Mouse (Mus musculus) heart, embryonic 14.5 days (tissue): ENCODE measurements around the gene Ptrh1. TPM values are rescaled to one million over a fixed set of nuclear protein-coding genes. Genes with fewer than 3 reads are reported as not detected.
A peak's percentile ranks its signal among the peaks of the same experiment; 100 is the strongest.

Source experiments
- ATAC-seq: fragments of 200-750 bp; cut with Nextera tagmentation; 2 replicates; pipeline ENCODE4 v1.8.0; 2017; ENCODE audit warnings: low read depth, moderate TSS enrichment; ENCODE audit not compliant: insufficient number of reproducible peaks, insufficient read depth, low FRiP score
- H3K27ac ChIP-seq, 2 experiments: fragments of 200-500 bp in 1 of 2; fragments of 300-500 bp in 1 of 2; sonication (generic) in 1 of 2; replicated peaks in 1 of 2; 2 replicates each; pipeline ENCODE4 v1.5.1; 2012 to 2014; ENCODE audit warnings: low read depth in 2 of 2, low read length in 2 of 2, control low read depth in 1 of 2, mild to moderate bottlenecking in 1 of 2, mixed read lengths in 1 of 2; ENCODE audit not compliant: control insufficient read depth in 1 of 2, insufficient read depth in 1 of 2
- H3K27me3 ChIP-seq: fragments of 300-500 bp; sonication (generic); 2 replicates; pipeline ENCODE4 v1.6.1; 2014; ENCODE audit warnings: mild to moderate bottlenecking, low read length, control low read depth; ENCODE audit not compliant: control insufficient read depth, insufficient read depth
- H3K36me3 ChIP-seq: fragments of 300-500 bp; sonication (generic); 2 replicates; pipeline ENCODE4 v1.6.1; 2014; ENCODE audit warnings: mild to moderate bottlenecking, control low read depth, low read length, mixed read lengths; ENCODE audit not compliant: control insufficient read depth, insufficient read depth
- H3K4me1 ChIP-seq, 2 experiments: fragments of 200-500 bp in 1 of 2; fragments of 300-500 bp in 1 of 2; sonication (generic) in 1 of 2; 2 replicates each; pipeline ENCODE4 v1.6.1; 2012 to 2014; ENCODE audit warnings: low read length in 2 of 2, control low read depth in 1 of 2, mixed read lengths in 1 of 2; ENCODE audit not compliant: control insufficient read depth in 2 of 2, insufficient read depth in 2 of 2
- H3K4me2 ChIP-seq: fragments of 300-500 bp; sonication (generic); 2 replicates; pipeline ENCODE4 v1.6.1; 2014; ENCODE audit warnings: mild to moderate bottlenecking, low read length
- H3K4me3 ChIP-seq, 2 experiments: fragments of 200-500 bp in 1 of 2; fragments of 300-500 bp in 1 of 2; sonication (generic) in 1 of 2; 2 replicates each; pipeline ENCODE4 v1.5.1; 2012 to 2014; ENCODE audit warnings: low read length in 2 of 2, mild to moderate bottlenecking in 2 of 2, control low read depth in 1 of 2, low read depth in 1 of 2, moderate library complexity in 1 of 2; ENCODE audit not compliant: control insufficient read depth in 1 of 2, insufficient read depth in 1 of 2
- H3K9ac ChIP-seq: fragments of 300-500 bp; sonication (generic); 2 replicates; pipeline ENCODE4 v1.6.1; 2014; ENCODE audit warnings: mild to moderate bottlenecking, low read length
- H3K9me3 ChIP-seq: fragments of 300-500 bp; sonication (generic); 2 replicates; pipeline ENCODE4 v1.6.1; 2016; ENCODE audit warnings: low read length, control low read depth; ENCODE audit not compliant: control insufficient read depth
- WGBS: fragments of 180-500 bp; shearing (Covaris S2); extraction: QIAGEN DNeasy Blood & Tissue Kit; methylation state at CpG from one replicate; pipeline ENCODE4 v1.1.7; 2014; 5-methylcytosine and 5-hydroxymethylcytosine counted together
- polyA plus RNA-seq: library from polyadenylated mRNA; unstranded; fragments of >200 nt; fragmentation: Nextera tagmentation; extraction: Ambion mirVana; gene quantifications from 2 replicates; pipeline ENCODE4 v1.2.1, GENCODE M21; 2014

The Ptrh1 gene
- polyA plus RNA-seq, 1 experiment from 2014 or later: 3.6 TPM

GRCm38 (mm10) chr2:32779714-32780113, 4.1 kb downstream of the Ptrh1 start:
- H3K9ac ChIP-seq: no peak overlapping the region
- H3K36me3 ChIP-seq: no peaks in the 10 kb centered on the region
- no peak overlapping the region for H3K4me3 ChIP-seq
- no peak for ATAC-seq
- WGBS: 86% methylated on average over 6 of the region's 6 CpGs
- peaks cover 10 to 13% of the 10 kb centered on the region in 2 experiments for H3K4me1 ChIP-seq
- no peaks in the 10 kb centered on the region for H3K27me3 ChIP-seq
- H3K4me2 ChIP-seq: no peak overlapping the region
- no peaks in the 10 kb centered on the region for H3K9me3 ChIP-seq
- H3K27ac ChIP-seq: no peak overlapping the region

- Histone ChIP-seq H3K4me1 (peaks cover 3 to 4% of the 10 kb centered on the region in 2 experiments; a peak in 3 of 4 replicates), H3K4me2 (no peak overlapping the region), H3K9me3 (no peaks in the 10 kb centered on the region), H3K27ac (no peak overlapping the region), H3K36me3 (no peaks in the 10 kb centered on the region), H3K9ac (no peak overlapping the region), H3K4me3 (no peak overlapping the region), H3K27me3 (no peaks in the 10 kb centered on the region)
- WGBS: 72% methylated on average over 6 of the region's 6 CpGs
- ATAC-seq: no peak
Observed at GRCm38 (mm10) chr2:32781710-32782109, 6.1 kb downstream of the Ptrh1 start.

- Histone ChIP-seq H3K4me2 (peak within 1 kb of the TSS; percentile 40; the same call in 1 of the 2 replicates), H3K4me3 (no peak within 1 kb of the TSS), H3K36me3 (peaks cover 2% of the 10 kb centered on the region), H3K27me3 (no peaks in the 10 kb centered on the region), H3K9me3 (no peaks in the 10 kb centered on the region), H3K4me1 (peaks cover 3 to 4% of the 10 kb centered on the region in 2 experiments; a peak in 3 of 4 replicates), H3K9ac (peak within 1 kb of the TSS; percentile 30; the same call in 1 of the 2 replicates), H3K27ac (peak within 1 kb of the TSS in 1 of 2 experiments; percentile 12; a peak in 1 of 4 replicates)
- ATAC-seq: no peak
- WGBS: 41% methylated on average over 4 of the region's 4 CpGs
Observed at GRCm38 (mm10) chr2:32784048-32784681, 8.6 kb downstream of the Ptrh1 start, which contains the start of gene Cfap157. TSS of gene Cfap157 (minus strand) at chr2:32784428.

GRCm38 (mm10) chr2:32787176-32787575, 11.6 kb downstream of the Ptrh1 start:
- no peak overlapping the region for H3K4me2 ChIP-seq
- H3K36me3 ChIP-seq: peaks cover 9% of the 10 kb centered on the region
- no peaks in the 10 kb centered on the region for H3K27me3 ChIP-seq
- ATAC-seq: no peak
- peaks cover 6 to 11% of the 10 kb centered on the region in 2 experiments; a peak in 3 of 4 replicates for H3K4me1 ChIP-seq
- WGBS: 60% methylated on average over 6 of the region's 6 CpGs
- no peak overlapping the region for H3K4me3 ChIP-seq
- H3K27ac ChIP-seq: no peak overlapping the region
- H3K9me3 ChIP-seq: no peaks in the 10 kb centered on the region
- no peak overlapping the region for H3K9ac ChIP-seq

GRCm38 (mm10) chr2:32788581-32788980, 13.0 kb downstream of the Ptrh1 start:
- Histone ChIP-seq H3K36me3 (peaks cover 9% of the 10 kb centered on the region), H3K4me3 (no peak overlapping the region), H3K4me1 (peaks cover 6 to 11% of the 10 kb centered on the region in 2 experiments; a peak in 3 of 4 replicates), H3K27me3 (no peaks in the 10 kb centered on the region), H3K4me2 (no peak overlapping the region), H3K9ac (no peak overlapping the region), H3K9me3 (no peaks in the 10 kb centered on the region), H3K27ac (no peak overlapping the region)
- WGBS: 30% methylated on average over 2 of the region's 2 CpGs
- no peak for ATAC-seq

- Histone ChIP-seq H3K4me3 (no peak overlapping the region), H3K27me3 (no peaks in the 10 kb centered on the region), H3K9ac (no peak overlapping the region), H3K4me2 (no peak overlapping the region), H3K9me3 (no peaks in the 10 kb centered on the region), H3K4me1 (0 out of 4 replicates have a peak, but pooled peaks cover 3 to 7% of the 10 kb centered on the region in 2 experiments), H3K36me3 (peaks cover 29% of the 10 kb centered on the region), H3K27ac (no peak overlapping the region)
- 54% methylated on average over 6 of the region's 6 CpGs for WGBS
- ATAC-seq: 0 out of 2 replicates have a peak, but pooled peaks have one; percentile 14
Observed at GRCm38 (mm10) chr2:32791297-32791696, 15.7 kb downstream of the Ptrh1 start.

GRCm38 (mm10) chr2:32795748-32796418, 20.3 kb downstream of the Ptrh1 start:
- peaks cover 13 to 26% of the 10 kb centered on the region in 2 experiments for H3K4me1 ChIP-seq
- peaks cover 64% of the 10 kb centered on the region for H3K36me3 ChIP-seq
- H3K9me3 ChIP-seq: no peaks in the 10 kb centered on the region
- no peak overlapping the region for H3K4me2 ChIP-seq
- ATAC-seq: no peak
- no peak overlapping the region for H3K9ac ChIP-seq
- H3K27ac ChIP-seq: no peak overlapping the region
- 79% methylated on average over 13 of the region's 13 CpGs for WGBS
- no peak overlapping the region for H3K4me3 ChIP-seq
- H3K27me3 ChIP-seq: no peaks in the 10 kb centered on the region
